10 mouse cellular contexts compared by ENCODE assay signal in the genomic region with DNA sequence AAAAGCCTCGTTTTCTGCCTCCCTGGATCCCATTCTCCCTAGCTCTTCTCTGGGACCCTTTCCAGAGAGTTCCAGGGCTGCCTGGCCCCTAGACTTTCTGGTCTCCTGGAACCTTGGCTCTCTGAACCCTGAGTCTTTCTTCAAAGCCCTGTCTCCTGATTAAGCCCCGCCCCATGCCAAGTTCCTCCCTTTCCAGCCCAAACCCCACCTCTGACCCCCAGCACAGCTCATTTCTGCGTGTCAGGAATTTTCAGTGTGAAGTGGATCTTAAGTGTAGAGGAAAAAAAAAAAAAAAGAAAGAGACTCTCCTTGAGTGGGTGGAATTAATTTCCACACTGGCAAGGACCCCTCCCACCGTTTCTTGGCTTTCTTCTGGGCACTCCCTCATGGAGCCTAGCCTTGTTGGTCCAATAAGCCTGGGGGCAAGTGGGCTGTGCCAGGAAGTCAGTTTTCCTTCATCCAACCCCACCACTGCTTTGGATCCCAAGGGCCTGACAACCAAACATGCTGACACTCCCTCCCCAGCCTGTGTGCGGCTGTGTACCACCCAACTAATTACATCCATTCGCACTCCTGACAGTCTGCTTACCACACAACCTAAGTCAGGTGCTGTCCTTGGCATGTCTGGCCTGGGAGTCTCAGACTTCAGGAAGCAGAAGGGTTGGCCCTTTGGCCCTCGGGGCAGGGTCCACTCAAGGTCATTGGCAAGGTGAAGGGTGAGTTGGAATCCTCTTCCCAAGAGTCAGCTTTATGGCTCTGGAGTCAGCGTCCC. TPM values are rescaled to one million over a fixed set of nuclear protein-coding genes. Genes with fewer than 3 reads are reported as not detected.
DNase-seq lines count a peak whose midpoint lies in the region; ATAC-seq and TF ChIP-seq lines count a peak whose summit lies in the region.
"Had no signal": no experiment of that assay in that cellular context is flagged by ENCODE, and none has a peak within 500 bp of the region (broad histone marks: within the 10 kb centered on the region; RNA-seq: fewer than 3 reads in every experiment).

Ifitm10 (minus strand) TSS at position 113 of the 772 bp plus-strand sequence.

- no peaks in the 10 kb centered on the region for H3K9me3 ChIP-seq in forebrain, embryonic 10.5 days
- no peaks in the 10 kb centered on the region for H3K9me3 ChIP-seq in forebrain, embryonic 11.5 days (ENCODE audit: control insufficient read depth, low read length)
- no peaks in the 10 kb centered on the region for H3K9me3 ChIP-seq in megakaryocyte, embryonic 14.5 days
- H3K9me3 ChIP-seq in kidney, postnatal 0 days (replicated peaks; ENCODE audit: low read length) = no peaks in the 10 kb centered on the region
- H3K9me3 ChIP-seq in midbrain, embryonic 15.5 days = no peaks in the 10 kb centered on the region

- H3K27ac ChIP-seq in forebrain, embryonic 10.5 days = no peak within 1 kb of the TSS
- H3K27ac ChIP-seq in forebrain, embryonic 11.5 days (ENCODE audit: low read depth, low read length) = no peak within 1 kb of the TSS
- no peak within 1 kb of the TSS; the same call in 1 of the 2 replicates for H3K27ac ChIP-seq in kidney, postnatal 0 days
- no peak within 1 kb of the TSS for H3K27ac ChIP-seq in midbrain, embryonic 15.5 days

- peaks cover 37% of the 10 kb centered on the region for H3K36me3 ChIP-seq in forebrain, embryonic 10.5 days (replicated peaks)
- no peaks in the 10 kb centered on the region; the same call in 1 of the 2 replicates for H3K36me3 ChIP-seq in forebrain, embryonic 11.5 days (ENCODE audit: control insufficient read depth, insufficient read depth, low read length)
- H3K36me3 ChIP-seq in megakaryocyte, embryonic 14.5 days (replicated peaks; ENCODE audit: low read length) = peaks cover 50% of the 10 kb centered on the region
- peaks cover 30% of the 10 kb centered on the region for H3K36me3 ChIP-seq in kidney, postnatal 0 days (ENCODE audit: insufficient read depth, low read length)
- H3K36me3 ChIP-seq in midbrain, embryonic 15.5 days (replicated peaks) = peaks cover 18% of the 10 kb centered on the region

- no peak for ATAC-seq in forebrain, embryonic 11.5 days (replicated peaks; ENCODE audit: low FRiP score)
- no peak for ATAC-seq in megakaryocyte, adult 5-6 weeks (ENCODE audit: poor library complexity, severe bottlenecking)
- ATAC-seq in kidney, postnatal 0 days (replicated peaks; ENCODE audit: low FRiP score, low read depth) = no peak
- no peak for ATAC-seq in midbrain, embryonic 15.5 days (replicated peaks)

- H3K4me2 ChIP-seq in forebrain, embryonic 11.5 days (ENCODE audit: low read depth, low read length, severe bottlenecking) = no peak within 1 kb of the TSS
- H3K4me2 ChIP-seq in kidney, postnatal 0 days (ENCODE audit: low read length) = 0 out of 2 replicates have a peak within 1 kb of the TSS, but pooled peaks have one; percentile 85
- H3K4me2 ChIP-seq in midbrain, embryonic 15.5 days = peak within 1 kb of the TSS; percentile 67

- peaks cover 55% of the 10 kb centered on the region for H3K27me3 ChIP-seq in forebrain, embryonic 10.5 days (ENCODE audit: poor library complexity, severe bottlenecking)
- peaks cover 24% of the 10 kb centered on the region for H3K27me3 ChIP-seq in forebrain, embryonic 11.5 days (ENCODE audit: control insufficient read depth, insufficient read depth, low read length)
- peaks cover 38% of the 10 kb centered on the region for H3K27me3 ChIP-seq in megakaryocyte, embryonic 14.5 days (replicated peaks)
- no peaks in the 10 kb centered on the region for H3K27me3 ChIP-seq in kidney, postnatal 0 days (ENCODE audit: insufficient read depth, low read length)
- H3K27me3 ChIP-seq in midbrain, embryonic 15.5 days (replicated peaks) = peaks cover 27% of the 10 kb centered on the region

- DNase-seq in forebrain, embryonic 10.5 days (ENCODE audit: extremely low spot score, low spot score) = no peak
- no peak for DNase-seq in forebrain, embryonic 11.5 days (ENCODE audit: low spot score)
- no peak for DNase-seq in kidney, postnatal 0 days (ENCODE audit: low spot score)
- DNase-seq in thymus, postnatal 10 days (ENCODE audit: low spot score in 2 of 2) = no peak
- no peak for DNase-seq in ovary, adult 18-20 months (ENCODE audit: low spot score)

- peak within 1 kb of the TSS; percentile 51; the same call in 1 of the 2 replicates for H3K4me3 ChIP-seq in forebrain, embryonic 10.5 days
- no peak within 1 kb of the TSS for H3K4me3 ChIP-seq in forebrain, embryonic 11.5 days (ENCODE audit: low read depth, low read length)
- H3K4me3 ChIP-seq in megakaryocyte, embryonic 14.5 days (replicated peaks) = peak within 1 kb of the TSS; percentile 90
- H3K4me3 ChIP-seq in kidney, postnatal 0 days (replicated peaks; ENCODE audit: low read depth, low read length) = no peak within 1 kb of the TSS
- H3K4me3 ChIP-seq in midbrain, embryonic 15.5 days = no peak within 1 kb of the TSS

- WGBS in forebrain, embryonic 10.5 days = 72% methylated on average over 8 of the region's 8 CpGs
- WGBS in forebrain, embryonic 11.5 days = 69% methylated on average over 8 of the region's 8 CpGs
- 59% methylated on average over 8 of the region's 8 CpGs for WGBS in kidney, postnatal 0 days
- 68% methylated on average over 8 of the region's 8 CpGs for WGBS in midbrain, embryonic 15.5 days

- peaks cover 23% of the 10 kb centered on the region for H3K4me1 ChIP-seq in forebrain, embryonic 10.5 days
- H3K4me1 ChIP-seq in forebrain, embryonic 11.5 days (replicated peaks; ENCODE audit: control insufficient read depth, insufficient read depth, low read length) = peaks cover 2% of the 10 kb centered on the region; the same call in 1 of the 2 replicates
- H3K4me1 ChIP-seq in megakaryocyte, embryonic 14.5 days = peaks cover 94% of the 10 kb centered on the region
- H3K4me1 ChIP-seq in kidney, postnatal 0 days (replicated peaks; ENCODE audit: insufficient read depth, low read length) = peaks cover 7% of the 10 kb centered on the region
- H3K4me1 ChIP-seq in midbrain, embryonic 15.5 days = peaks cover 10% of the 10 kb centered on the region

- TF ChIP-seq CTCF in kidney, postnatal 0 days (IDR thresholded peaks at IDR 0.05; ENCODE audit: low read depth) = no peak

- no peak within 1 kb of the TSS for H3K9ac ChIP-seq in forebrain, embryonic 11.5 days (ENCODE audit: low read length)
- H3K9ac ChIP-seq in kidney, postnatal 0 days (ENCODE audit: low read depth, low read length) = no peak within 1 kb of the TSS
- H3K9ac ChIP-seq in midbrain, embryonic 15.5 days = no peak within 1 kb of the TSS

RNA-seq across cellular contexts. Expression of gene Ifitm10, which starts in this region (rescaled TPM):
- polyA plus RNA-seq in forebrain, embryonic 10.5 days (2016; fragmentation: Nextera tagmentation; extraction: Ambion mirVana) = 0.51 and 1.00 TPM in 2 replicates
- polyA plus RNA-seq in forebrain, embryonic 11.5 days (2014; fragmentation: Nextera tagmentation; extraction: Ambion mirVana) = 0.24 and 0.32 TPM in 2 replicates
- 3.4 and 19.5 TPM in 2 replicates for polyA plus RNA-seq in megakaryocyte, embryonic 14.5 days (2012; ENCODE audit: insufficient read depth, low replicate concordance)
- 2.1 and 3.6 TPM in 2 replicates for total RNA-seq in megakaryocyte, adult 5-6 weeks (2015)
- total RNA-seq in megakaryocyte, adult 5-6 weeks (2017) = 0.48 and 1.4 TPM in 2 replicates
- polyA plus RNA-seq in kidney, postnatal 0 days (2015; fragmentation: Nextera tagmentation; extraction: Ambion mirVana) = 3.6 and 3.9 TPM in 2 replicates
- polyA plus RNA-seq in midbrain, embryonic 15.5 days (2015; fragmentation: Nextera tagmentation; extraction: Ambion mirVana) = 9.5 and 10.1 TPM in 2 replicates
- total RNA-seq: CH12.LX had no signal
- polyA plus RNA-seq: testis, adult 2 months had no signal

Comparison
In these comparisons a context has a peak if more than half of its experiments do, and no peak if none do; other contexts are left out.
1. H3K4me3 ChIP-seq: peak in forebrain, embryonic 10.5 days (single experiment) and megakaryocyte, embryonic 14.5 days (single experiment); none in forebrain, embryonic 11.5 days (single experiment), kidney, postnatal 0 days (single experiment) and midbrain, embryonic 15.5 days (single experiment).